Mouse (Mus musculus) v-Abl transformed pro-B cells (cell line): ENCODE results near the gene Gm20388.

Experiments used
- in situ Hi-C, 2 experiments: fragments of 400-800 bp; cut with MboI; formaldehyde crosslinking; loops; one replicate each; pipeline ENCODE4 v1.15.1; 2025; ENCODE audit not compliant: unreplicated experiment in 2 of 2

Gm20388 gene

DNA sequence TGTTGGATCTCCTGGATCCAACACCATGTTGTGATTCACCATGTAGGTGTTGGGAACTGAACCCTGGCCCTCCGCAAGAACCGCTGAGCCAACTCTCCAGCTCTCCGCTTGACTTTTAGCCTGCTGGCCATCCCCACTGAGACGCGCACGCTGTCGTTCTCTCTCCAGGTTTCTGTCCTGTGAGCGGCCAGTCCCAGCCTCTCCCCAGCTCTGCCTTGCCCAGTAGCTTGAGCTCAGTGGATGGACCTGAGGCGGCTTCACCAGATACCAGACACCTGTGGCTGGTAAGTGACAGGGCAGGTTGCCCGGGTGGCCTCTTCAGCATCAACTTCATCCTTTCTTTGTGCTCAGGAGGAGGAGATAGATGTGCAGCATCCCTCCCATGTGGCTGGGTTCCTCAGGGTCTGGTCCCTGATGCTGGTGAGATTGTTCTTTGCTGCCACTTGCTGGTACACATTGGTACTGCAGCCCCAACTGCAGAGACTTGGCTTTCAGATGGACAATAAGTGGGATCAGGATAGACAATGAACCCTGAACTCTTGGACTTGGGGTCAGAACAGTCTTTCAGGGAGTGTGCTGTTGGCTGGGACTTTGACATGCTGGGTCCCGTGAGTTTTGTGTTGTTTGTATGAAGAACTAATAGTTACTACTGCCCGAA, 3450.6 kb downstream of the Gm20388 start:
- in situ Hi-C loops = loop anchor here (5.0 to 10.0 kb wide), 2 partner anchors 39 to 64 kb away; partner anchors contain the start of gene Def8 (in 1 of the 2)

GRCm38 (mm10) chr8:123373403-123374238, 3463.0 kb downstream of the Gm20388 start, which contains the start of gene Tcf25:
TSS of gene Tcf25 (plus strand) at chr8:123373753.
- in situ Hi-C loops = no loop called here

GRCm38 (mm10) chr8:123374239-123374578, 3463.6 kb downstream of the Gm20388 start:
- in situ Hi-C loops = no loop called here

DNA sequence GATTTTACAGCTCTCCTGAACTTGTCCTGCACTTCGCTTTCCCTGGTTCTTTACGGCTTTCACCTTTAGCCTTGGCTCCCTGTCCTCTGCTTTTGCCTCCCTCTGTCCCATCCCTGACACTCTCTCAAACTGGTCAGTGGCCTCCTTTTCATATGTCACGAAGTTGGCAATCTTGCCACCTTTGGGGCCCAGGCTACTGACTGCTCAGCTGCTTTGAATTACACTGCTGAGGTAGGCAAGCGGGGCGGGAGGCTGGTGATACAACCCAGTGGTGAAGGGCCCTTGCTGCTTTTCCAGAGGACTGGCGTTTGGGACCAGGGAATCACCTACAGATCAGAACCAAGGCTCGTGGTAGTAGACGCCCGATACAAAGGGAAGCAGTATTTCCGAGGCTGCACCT, 3465.1 kb downstream of the Gm20388 start:
- in situ Hi-C loops = no loop called here

DNA sequence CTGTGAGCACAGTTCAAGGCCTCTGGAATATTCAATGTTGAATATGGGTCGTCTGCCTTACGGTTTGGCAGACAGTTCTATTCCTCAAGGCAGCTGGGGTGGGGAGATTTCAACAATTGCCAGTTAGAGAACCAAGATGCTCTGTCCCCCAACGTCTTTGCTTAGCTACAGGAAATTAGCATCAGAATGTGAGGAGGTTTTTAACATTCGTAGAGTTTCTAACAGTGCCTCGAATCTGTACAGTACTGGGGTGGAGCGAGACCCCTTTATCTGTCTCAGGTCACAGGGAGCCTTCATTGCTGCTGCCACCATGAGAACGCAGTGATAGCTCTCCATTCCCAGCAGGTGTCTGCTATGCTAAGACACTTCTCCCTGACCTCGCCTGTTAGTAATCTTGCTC, 3465.5 kb downstream of the Gm20388 start:
- in situ Hi-C loops = no loop called here

- in situ Hi-C loops = loop anchor here (5.0 kb wide), 1 partner anchor 36 kb away; no protein-coding TSS in a partner anchor
Observed at GRCm38 (mm10) chr8:123381711-123382110, 3471.1 kb downstream of the Gm20388 start.

- in situ Hi-C loops = loop anchor here (5.0 kb wide), 1 partner anchor 35 kb away; no protein-coding TSS in a partner anchor
Observed at GRCm38 (mm10) chr8:123382516-123382915, 3471.9 kb downstream of the Gm20388 start.

- in situ Hi-C loops = loop anchor here (5.0 kb wide), 1 partner anchor 32 kb away; no protein-coding TSS in a partner anchor
Observed at GRCm38 (mm10) chr8:123384883-123385540, 3474.4 kb downstream of the Gm20388 start.

- in situ Hi-C loops = no loop called here
Observed at GRCm38 (mm10) chr8:123387041-123387440, 3476.4 kb downstream of the Gm20388 start.

- in situ Hi-C loops = no loop called here
Observed at GRCm38 (mm10) chr8:123387801-123388200, 3477.2 kb downstream of the Gm20388 start.

GRCm38 (mm10) chr8:123389026-123389425, 3478.4 kb downstream of the Gm20388 start:
- in situ Hi-C loops = no loop called here

DNA sequence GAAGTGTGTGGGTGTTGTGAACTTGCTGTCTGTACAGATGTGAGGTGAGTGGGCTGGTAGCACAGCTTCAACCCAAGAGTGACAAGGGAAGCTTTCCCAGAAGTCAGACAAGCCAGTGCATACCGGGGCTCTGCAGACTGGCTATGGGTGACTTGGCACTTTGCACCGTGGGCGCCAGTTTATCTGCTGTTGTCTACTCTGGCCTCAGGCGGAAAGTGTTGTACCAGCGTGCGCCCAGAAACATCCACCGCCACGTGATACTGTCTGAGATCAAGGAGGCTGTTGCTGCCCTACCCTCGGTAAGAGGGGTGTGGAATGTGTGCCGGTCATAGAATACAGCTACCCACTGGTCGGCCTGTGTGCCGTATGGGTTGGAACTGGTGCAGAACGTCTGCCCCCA, 3487.7 kb downstream of the Gm20388 start:
- in situ Hi-C loops = loop anchor here in 1 of 2 experiments (10.0 kb wide), 1 partner anchor 876 kb away; no protein-coding TSS in a partner anchor

DNA sequence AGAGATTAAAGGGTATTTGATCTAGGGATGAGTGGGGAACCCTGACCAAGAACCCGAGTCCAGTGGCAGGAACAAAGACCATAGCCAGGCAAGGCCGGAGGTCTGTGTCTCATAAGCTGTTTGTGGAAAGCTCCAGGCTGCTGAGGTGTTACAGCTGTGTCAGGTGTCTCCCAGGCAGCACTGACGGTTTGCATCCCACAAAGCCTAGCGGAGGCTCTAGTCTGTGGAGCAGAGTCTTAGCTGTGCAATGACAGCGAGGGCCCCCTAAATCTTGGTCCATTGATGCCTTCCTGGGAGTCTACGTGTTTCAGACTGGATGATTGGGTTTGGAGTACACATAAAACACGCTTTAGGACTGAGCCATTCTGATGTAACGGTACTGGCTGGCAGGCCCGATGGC, 3491.3 kb downstream of the Gm20388 start:
- in situ Hi-C loops = no loop called here

DNA sequence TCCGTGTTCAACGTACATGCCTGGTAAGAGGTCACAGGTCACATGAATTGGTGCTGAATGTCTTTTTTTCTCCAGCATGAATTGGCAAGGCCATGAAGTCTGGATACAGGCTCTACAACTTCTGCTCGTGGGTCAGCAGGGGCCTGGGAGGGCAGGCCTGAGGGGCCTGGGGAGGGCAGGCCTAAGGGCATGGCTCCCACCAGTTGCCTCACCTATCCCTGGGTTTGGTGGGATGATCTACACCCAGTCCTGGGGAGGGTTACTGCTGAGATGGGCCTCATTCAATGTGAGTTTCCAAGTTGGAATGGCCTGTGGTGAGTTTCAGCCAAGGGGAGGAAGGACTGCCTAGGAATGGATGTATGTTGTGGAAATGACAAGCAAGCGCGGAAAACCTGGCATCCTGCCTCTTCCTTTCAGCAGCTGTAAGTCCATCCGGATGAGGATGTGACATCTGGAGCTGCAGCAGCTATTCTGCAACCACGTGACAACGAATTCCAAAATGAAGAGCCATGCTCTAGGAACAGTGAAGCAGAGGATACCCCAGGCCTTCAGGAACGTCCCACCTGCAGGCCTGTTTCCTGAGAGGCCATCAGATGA, 3492.2 kb downstream of the Gm20388 start:
- in situ Hi-C loops = no loop called here

GRCm38 (mm10) chr8:123404521-123404920, 3493.9 kb downstream of the Gm20388 start:
- in situ Hi-C loops = no loop called here

DNA sequence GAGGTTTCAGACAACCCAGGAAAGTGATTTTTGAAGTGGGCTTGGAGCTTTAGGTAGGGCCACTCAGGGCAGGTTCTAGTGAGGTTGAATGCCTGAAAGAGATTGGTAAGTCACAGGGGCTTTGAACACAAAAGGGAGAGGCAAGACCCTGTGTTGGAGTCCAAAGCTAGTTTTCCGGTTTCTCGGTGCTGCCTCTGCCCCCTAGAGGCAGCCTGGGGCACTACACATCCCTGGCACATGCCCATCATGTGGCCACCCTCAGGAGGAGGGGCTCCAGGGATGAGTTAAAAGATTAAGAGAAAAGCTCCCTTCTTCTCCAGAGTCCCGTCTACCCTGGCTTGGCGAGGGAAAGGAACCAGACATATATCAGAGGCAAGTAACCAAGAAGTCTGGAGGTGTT, 3496.1 kb downstream of the Gm20388 start, which contains the start of gene Mc1r:
Gene Mc1r, plus strand, starts transcription at position 322 of the 400 bp plus-strand sequence.
- in situ Hi-C loops = no loop called here

GRCm38 (mm10) chr8:123407612-123408011, 3497.0 kb downstream of the Gm20388 start:
- in situ Hi-C loops = no loop called here

- in situ Hi-C loops = no loop called here
Observed at GRCm38 (mm10) chr8:123408586-123409544, 3498.2 kb downstream of the Gm20388 start.

DNA sequence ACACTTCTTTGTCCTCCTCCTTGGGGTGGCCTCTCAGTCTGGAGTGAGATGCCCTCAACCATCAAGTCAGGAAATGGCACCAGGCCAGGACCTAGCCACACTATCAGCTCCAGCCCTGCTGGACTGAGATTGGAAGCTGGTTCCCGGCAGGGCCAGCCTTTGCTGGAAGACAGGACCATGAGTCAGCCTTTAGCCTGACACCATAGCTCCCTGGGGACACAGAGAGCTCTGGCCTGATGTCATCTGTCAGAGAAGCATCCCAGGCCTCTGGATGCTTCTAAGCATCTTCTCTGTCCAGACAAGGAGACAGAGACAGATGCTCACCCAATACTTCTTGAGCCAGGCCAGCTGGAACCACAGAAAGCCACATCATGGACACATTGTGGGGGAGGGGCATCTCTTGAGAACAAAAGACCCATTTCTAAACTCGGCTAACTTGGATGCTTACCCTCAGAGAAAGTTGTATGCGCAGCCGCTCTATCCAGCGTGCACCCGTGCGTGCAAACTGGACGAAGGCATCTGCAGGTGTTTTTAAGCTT, 3499.5 kb downstream of the Gm20388 start:
- in situ Hi-C loops = no loop called here
